In genomic region chr2:126394924-126395323, GRCm38 (mm10) we compare ENCODE assay signal across 10 mouse cellular contexts.
"Had no signal": no experiment of that assay in that cellular context is flagged by ENCODE, and none has a peak within 500 bp of the region (broad histone marks: within the 10 kb centered on the region; RNA-seq: fewer than 3 reads in every experiment).

No protein-coding gene starts in this region.

- DNase-seq: liver, postnatal 0 days; lung, adult 2 months; lung, postnatal 36 days; midbrain, embryonic 14.5 days; right cerebral cortex, postnatal 14 days; thymus, adult 2 months; thymus, postnatal 25 days; thymus, postnatal 4 days had no signal

- ATAC-seq: liver, postnatal 0 days; lung, postnatal 0 days; midbrain, embryonic 16.5 days had no signal
